Mouse (Mus musculus) testis, adult 2 months (tissue): Measurements from ENCODE around the gene Cry1.

Experiments used
- CTCF ChIP-seq: fragments of 200-500 bp; IDR thresholded peaks from 2 replicates; pipeline ENCODE4 v1.5.1; 2012; ENCODE audit warnings: low read depth, mild to moderate bottlenecking, inconsistent platforms, low read length, moderate library complexity; ENCODE audit not compliant: control insufficient read depth, insufficient read depth, insufficient replicate concordance
- POLR2A ChIP-seq: fragments of 200-500 bp; IDR thresholded peaks from 2 replicates; pipeline ENCODE4 v1.6.1; 2012; ENCODE audit warnings: low read depth, mild to moderate bottlenecking, inconsistent platforms, low read length, moderate library complexity; ENCODE audit not compliant: control insufficient read depth

- TF ChIP-seq CTCF (no peak), POLR2A (no peak)
Measured at GRCm38 (mm10) chr10:85141465-85141864, 43.4 kb downstream of the Cry1 start.
